Mouse (Mus musculus) limb, embryonic 14.5 days (tissue): ENCODE data around the gene Ksr2. TPM values are rescaled to one million over a fixed set of nuclear protein-coding genes. Genes with fewer than 3 reads are reported as not detected.
A peak's percentile ranks its signal among the peaks of the same experiment; 100 is the strongest.

Experiments
- ATAC-seq: fragments of 200-750 bp; cut with Nextera tagmentation; 2 replicates; pipeline ENCODE4 v1.8.0; 2017; ENCODE audit warnings: low read depth, moderate number of reproducible peaks, moderate TSS enrichment; ENCODE audit not compliant: low FRiP score
- DNase-seq: peaks from one replicate; pipeline ENCODE4 v3.0.0-alpha.2; 2015; ENCODE audit warnings: low spot score
- H3K27ac ChIP-seq: fragments of 300-500 bp; sonication (generic); replicated peaks from 2 replicates; pipeline ENCODE4 v1.5.1; 2014; ENCODE audit warnings: low read depth, mild to moderate bottlenecking, low read length, moderate library complexity, mixed read lengths
- H3K27me3 ChIP-seq: fragments of 300-500 bp; sonication (generic); 2 replicates; pipeline ENCODE4 v1.6.1; 2014; ENCODE audit warnings: low read length, mixed read lengths; ENCODE audit not compliant: control insufficient read depth, insufficient read depth
- H3K36me3 ChIP-seq: fragments of 300-500 bp; sonication (generic); 2 replicates; pipeline ENCODE4 v1.6.1; 2014; ENCODE audit warnings: mild to moderate bottlenecking, low read length, moderate library complexity, mixed read lengths; ENCODE audit not compliant: control insufficient read depth, insufficient read depth
- H3K4me1 ChIP-seq: fragments of 300-500 bp; sonication (generic); 2 replicates; pipeline ENCODE4 v1.6.1; 2014; ENCODE audit warnings: antibody characterized with exemption, low read length, mixed read lengths; ENCODE audit not compliant: control insufficient read depth, insufficient read depth
- H3K4me2 ChIP-seq: fragments of 300-500 bp; sonication (generic); replicated peaks from 2 replicates; pipeline ENCODE4 v1.6.1; 2014; ENCODE audit warnings: low read depth, mild to moderate bottlenecking, low read length, moderate library complexity; ENCODE audit not compliant: severe bottlenecking
- H3K4me3 ChIP-seq: fragments of 300-500 bp; sonication (generic); replicated peaks from 2 replicates; pipeline ENCODE4 v1.5.1; 2014; ENCODE audit warnings: low read length
- H3K9ac ChIP-seq: fragments of 300-500 bp; sonication (generic); 2 replicates; pipeline ENCODE4 v1.6.1; 2014; ENCODE audit warnings: mild to moderate bottlenecking, low read depth, low read length, moderate library complexity; ENCODE audit not compliant: severe bottlenecking
- H3K9me3 ChIP-seq: fragments of 300-500 bp; sonication (generic); 2 replicates; pipeline ENCODE4 v1.6.1; 2016; ENCODE audit warnings: low read length; ENCODE audit not compliant: control insufficient read depth
- POLR2A ChIP-seq: fragments of 200-500 bp; IDR thresholded peaks from 2 replicates; pipeline ENCODE4 v1.8.0; 2012; ENCODE audit warnings: inconsistent platforms, mild to moderate bottlenecking, moderate library complexity, borderline replicate concordance; ENCODE audit not compliant: insufficient read depth, insufficient read length; ENCODE audit errors: extremely low read depth
- WGBS: fragments of 180-500 bp; shearing (Covaris S2); extraction: QIAGEN DNeasy Blood & Tissue Kit; methylation state at CpG from one replicate; pipeline ENCODE4 v1.1.7; 2014; 5-methylcytosine and 5-hydroxymethylcytosine counted together
- polyA plus RNA-seq, 2 experiments: library from polyadenylated mRNA; depleted of rRNA in 1 of 2; stranded (reverse) in 1 of 2; unstranded in 1 of 2; fragments of >200 nt; fragmentation: Nextera tagmentation in 1 of 2; extraction: Ambion mirVana in 1 of 2; gene quantifications; 2 replicates each; pipeline versions ENCODE4 v1.2.1 to v1.2.3; 2012 to 2014

The Ksr2 gene
- polyA plus RNA-seq, 2 experiments, result 0.08 to 0.13 TPM

GRCm38 (mm10) chr5:117635211-117635610 is 221.4 kb downstream of the Ksr2 start:
- no peak for TF ChIP-seq POLR2A
- Histone ChIP-seq H3K4me1 (no peaks in the 10 kb centered on the region), H3K4me3 (no peak overlapping the region), H3K4me2 (no peak overlapping the region), H3K27me3 (no peaks in the 10 kb centered on the region), H3K9ac (no peak overlapping the region), H3K36me3 (no peaks in the 10 kb centered on the region), H3K27ac (no peak overlapping the region), H3K9me3 (no peaks in the 10 kb centered on the region)
- ATAC-seq (no peak), DNase-seq (peak; percentile 6)
- 79% methylated on average over 2 of the region's 2 CpGs for WGBS

GRCm38 (mm10) chr5:117635838-117636237 is 222.0 kb downstream of the Ksr2 start:
- H3K4me2 ChIP-seq, result no peak overlapping the region
- DNase-seq (no peak), ATAC-seq (no peak)
- WGBS, result 76% methylated on average over 5 of the region's 5 CpGs
- H3K27me3 ChIP-seq, result no peaks in the 10 kb centered on the region
- H3K9ac ChIP-seq, result no peak overlapping the region
- no peak overlapping the region for H3K27ac ChIP-seq
- H3K4me1 ChIP-seq, result no peaks in the 10 kb centered on the region
- H3K36me3 ChIP-seq, result no peaks in the 10 kb centered on the region
- no peak for TF ChIP-seq POLR2A
- no peaks in the 10 kb centered on the region for H3K9me3 ChIP-seq
- no peak overlapping the region for H3K4me3 ChIP-seq

- no peaks in the 10 kb centered on the region for H3K36me3 ChIP-seq
- ATAC-seq (no peak), DNase-seq (no peak)
- H3K27ac ChIP-seq, result no peak overlapping the region
- H3K4me3 ChIP-seq, result no peak overlapping the region
- 81% methylated on average over 6 of the region's 6 CpGs for WGBS
- no peak overlapping the region for H3K4me2 ChIP-seq
- H3K27me3 ChIP-seq, result no peaks in the 10 kb centered on the region
- H3K9ac ChIP-seq, result no peak overlapping the region
- no peaks in the 10 kb centered on the region for H3K9me3 ChIP-seq
- no peak for TF ChIP-seq POLR2A
- H3K4me1 ChIP-seq, result no peaks in the 10 kb centered on the region
These were observed 227.8 kb downstream of the Ksr2 start for GRCm38 (mm10) chr5:117641585-117641984.

GRCm38 (mm10) chr5:117651238-117651886 is 237.6 kb downstream of the Ksr2 start:
- 45% methylated on average over 14 of the region's 14 CpGs for WGBS
- no peaks in the 10 kb centered on the region for H3K27me3 ChIP-seq

GRCm38 (mm10) chr5:117658641-117659040 is 244.8 kb downstream of the Ksr2 start:
- H3K9me3 ChIP-seq, result no peaks in the 10 kb centered on the region
- H3K9ac ChIP-seq, result no peak overlapping the region
- no peak for TF ChIP-seq POLR2A
- ATAC-seq (no peak), DNase-seq (no peak)
- H3K27me3 ChIP-seq, result no peaks in the 10 kb centered on the region
- no peaks in the 10 kb centered on the region; the same call in 1 of the 2 replicates for H3K4me1 ChIP-seq
- no peak overlapping the region for H3K4me3 ChIP-seq
- no peak overlapping the region for H3K27ac ChIP-seq
- WGBS, result 38% methylated on average over 6 of the region's 6 CpGs
- H3K36me3 ChIP-seq, result no peaks in the 10 kb centered on the region
- no peak overlapping the region for H3K4me2 ChIP-seq

More at GRCm38 (mm10) chr5:117651238-117651886, 237.6 kb downstream of the Ksr2 start:
- no peak overlapping the region for H3K4me3 ChIP-seq
- H3K36me3 ChIP-seq, result no peaks in the 10 kb centered on the region
- TF ChIP-seq POLR2A, result no peak
- DNase-seq (no peak), ATAC-seq (no peak)
- H3K9ac ChIP-seq, result no peak overlapping the region
- H3K4me1 ChIP-seq, result no peaks in the 10 kb centered on the region
- H3K4me2 ChIP-seq, result no peak overlapping the region
- H3K27ac ChIP-seq, result no peak overlapping the region
- no peaks in the 10 kb centered on the region for H3K9me3 ChIP-seq
